Mouse (Mus musculus) kidney, embryonic 15.5 days (tissue): ENCODE measurements around the gene Sf3a2. TPM values are rescaled to one million over a fixed set of nuclear protein-coding genes. Genes with fewer than 3 reads are reported as not detected.
A peak's percentile ranks its signal among the peaks of the same experiment; 100 is the strongest.

Experiments
- ATAC-seq: fragments of 200-750 bp; cut with Nextera tagmentation; replicated peaks from 2 replicates; pipeline ENCODE4 v1.8.0; 2017; ENCODE audit warnings: moderate TSS enrichment; ENCODE audit not compliant: low FRiP score
- H3K27ac ChIP-seq: fragments of 300-500 bp; sonication (generic); 2 replicates; pipeline ENCODE4 v1.5.1; 2015; ENCODE audit warnings: mild to moderate bottlenecking, inconsistent platforms
- H3K27me3 ChIP-seq: fragments of 300-500 bp; sonication (generic); 2 replicates; pipeline ENCODE4 v1.6.1; 2015; ENCODE audit warnings: inconsistent platforms
- H3K36me3 ChIP-seq: fragments of 300-500 bp; sonication (generic); 2 replicates; pipeline ENCODE4 v1.6.1; 2015; ENCODE audit warnings: inconsistent platforms
- H3K4me1 ChIP-seq: fragments of 300-500 bp; sonication (generic); 2 replicates; pipeline ENCODE4 v1.6.1; 2015; ENCODE audit warnings: inconsistent platforms
- H3K4me2 ChIP-seq: fragments of 300-500 bp; sonication (generic); 2 replicates; pipeline ENCODE4 v1.6.1; 2015; ENCODE audit warnings: moderate library complexity, mild to moderate bottlenecking, inconsistent platforms
- H3K4me3 ChIP-seq: fragments of 300-500 bp; sonication (generic); replicated peaks from 2 replicates; pipeline ENCODE4 v1.5.1; 2015; ENCODE audit warnings: mild to moderate bottlenecking, inconsistent platforms
- H3K9ac ChIP-seq: fragments of 300-500 bp; sonication (generic); 2 replicates; pipeline ENCODE4 v1.6.1; 2015; ENCODE audit warnings: mild to moderate bottlenecking, inconsistent platforms
- H3K9me3 ChIP-seq: fragments of 300-500 bp; sonication (generic); replicated peaks from 2 replicates; pipeline ENCODE4 v1.6.1; 2016; ENCODE audit warnings: inconsistent platforms
- WGBS: fragments of 180-500 bp; shearing (Covaris S2); methylation state at CpG from one replicate; pipeline ENCODE4 v1.1.7; 2015; ENCODE audit warnings: mixed read lengths; 5-methylcytosine and 5-hydroxymethylcytosine counted together
- polyA plus RNA-seq: library from polyadenylated mRNA; unstranded; fragments of >200 nt; fragmentation: Nextera tagmentation; extraction: Ambion mirVana; gene quantifications from 2 replicates; pipeline ENCODE4 v1.2.1, GENCODE M21; 2015

Sf3a2 gene
- polyA plus RNA-seq, 1 experiment from 2014 or later, result 92.6 TPM

GRCm38 (mm10) chr10:80796307-80796848, 1.6 kb upstream of the Sf3a2 start:
- peaks cover 68% of the 10 kb centered on the region for H3K36me3 ChIP-seq
- 0 out of 2 replicates have a peak overlapping the region, but pooled peaks have one; percentile 18 for H3K27ac ChIP-seq
- H3K27me3 ChIP-seq, result no peaks in the 10 kb centered on the region
- H3K4me3 ChIP-seq, result peak overlapping the region; percentile 74
- H3K9ac ChIP-seq, result peak overlapping the region; percentile 95
- ATAC-seq, result no peak
- no peaks in the 10 kb centered on the region for H3K9me3 ChIP-seq
- H3K4me1 ChIP-seq, result peaks cover 41% of the 10 kb centered on the region
- H3K4me2 ChIP-seq, result peak overlapping the region; percentile 76
- WGBS, result 83% methylated on average over 9 of the region's 9 CpGs

- Histone ChIP-seq H3K36me3 (peaks cover 68% of the 10 kb centered on the region), H3K4me1 (peaks cover 33% of the 10 kb centered on the region), H3K27me3 (no peaks in the 10 kb centered on the region), H3K27ac (peak overlapping the region; percentile 99), H3K9ac (peak overlapping the region; percentile 95), H3K4me3 (peak overlapping the region; percentile 74), H3K4me2 (peak overlapping the region; percentile 76), H3K9me3 (no peaks in the 10 kb centered on the region)
- 2% methylated on average over 59 of the region's 59 CpGs for WGBS
- peak; percentile 76 for ATAC-seq
These were observed 530 bp upstream of the Sf3a2 start for GRCm38 (mm10) chr10:80797186-80798149.

GRCm38 (mm10) chr10:80799070-80799566, 1.1 kb downstream of the Sf3a2 start:
- peak overlapping the region; percentile 95 for H3K9ac ChIP-seq
- peaks cover 68% of the 10 kb centered on the region for H3K36me3 ChIP-seq
- H3K27me3 ChIP-seq, result no peaks in the 10 kb centered on the region
- no peak for ATAC-seq
- peak overlapping the region; percentile 76 for H3K4me2 ChIP-seq
- H3K9me3 ChIP-seq, result no peaks in the 10 kb centered on the region
- WGBS, result 2% methylated on average over 18 of the region's 18 CpGs
- H3K4me1 ChIP-seq, result peaks cover 31% of the 10 kb centered on the region
- peak overlapping the region; percentile 74 for H3K4me3 ChIP-seq
- peak overlapping the region; percentile 99 for H3K27ac ChIP-seq

GRCm38 (mm10) chr10:80802204-80802912, 4.4 kb downstream of the Sf3a2 start:
- H3K4me1 ChIP-seq, result peaks cover 38% of the 10 kb centered on the region
- H3K4me2 ChIP-seq, result no peak overlapping the region
- 84% methylated on average over 10 of the region's 10 CpGs for WGBS
- H3K36me3 ChIP-seq, result peaks cover 54% of the 10 kb centered on the region
- no peak overlapping the region for H3K27ac ChIP-seq
- ATAC-seq, result no peak
- no peak overlapping the region for H3K4me3 ChIP-seq
- H3K27me3 ChIP-seq, result peaks cover 7% of the 10 kb centered on the region; the same call in 1 of the 2 replicates
- H3K9ac ChIP-seq, result no peak overlapping the region
- no peaks in the 10 kb centered on the region for H3K9me3 ChIP-seq

- Histone ChIP-seq H3K36me3 (peaks cover 54% of the 10 kb centered on the region), H3K4me1 (peaks cover 44% of the 10 kb centered on the region), H3K9ac (no peak overlapping the region), H3K4me2 (no peak overlapping the region), H3K9me3 (no peaks in the 10 kb centered on the region), H3K27me3 (peaks cover 7% of the 10 kb centered on the region; the same call in 1 of the 2 replicates), H3K27ac (no peak overlapping the region), H3K4me3 (no peak overlapping the region)
- 86% methylated on average over 3 of the region's 3 CpGs for WGBS
- no peak for ATAC-seq
These were observed 5.0 kb downstream of the Sf3a2 start for GRCm38 (mm10) chr10:80802996-80803395.

- H3K4me1 ChIP-seq, result peaks cover 56% of the 10 kb centered on the region
- no peak overlapping the region for H3K4me3 ChIP-seq
- peaks cover 7% of the 10 kb centered on the region; the same call in 1 of the 2 replicates for H3K27me3 ChIP-seq
- H3K27ac ChIP-seq, result no peak overlapping the region
- H3K9me3 ChIP-seq, result no peaks in the 10 kb centered on the region
- H3K4me2 ChIP-seq, result no peak overlapping the region
- no peak overlapping the region for H3K9ac ChIP-seq
- peaks cover 54% of the 10 kb centered on the region for H3K36me3 ChIP-seq
- ATAC-seq, result no peak
- WGBS, result 100% methylated on average over 2 of the region's 2 CpGs
These were observed 6.3 kb downstream of the Sf3a2 start for GRCm38 (mm10) chr10:80804340-80804739.

GRCm38 (mm10) chr10:80804916-80805315, 6.9 kb downstream of the Sf3a2 start, which contains the start of gene Amh:
TSS of gene Amh (plus strand) at chr10:80805243.
- Histone ChIP-seq H3K9ac (peak within 1 kb of the TSS; percentile 15; the same call in 1 of the 2 replicates), H3K4me1 (peaks cover 55% of the 10 kb centered on the region), H3K4me3 (no peak within 1 kb of the TSS), H3K9me3 (no peaks in the 10 kb centered on the region), H3K36me3 (peaks cover 54% of the 10 kb centered on the region), H3K4me2 (no peak within 1 kb of the TSS), H3K27ac (no peak within 1 kb of the TSS), H3K27me3 (peaks cover 10% of the 10 kb centered on the region)
- ATAC-seq, result no peak
- WGBS, result 70% methylated on average over 6 of the region's 6 CpGs

GRCm38 (mm10) chr10:80805322-80805721, 7.3 kb downstream of the Sf3a2 start:
- peaks cover 13% of the 10 kb centered on the region for H3K27me3 ChIP-seq
- ATAC-seq, result no peak
- peaks cover 55% of the 10 kb centered on the region for H3K4me1 ChIP-seq
- no peak overlapping the region for H3K27ac ChIP-seq
- H3K9ac ChIP-seq, result peak overlapping the region; percentile 15; the same call in 1 of the 2 replicates
- no peaks in the 10 kb centered on the region for H3K9me3 ChIP-seq
- H3K4me3 ChIP-seq, result no peak overlapping the region
- H3K4me2 ChIP-seq, result no peak overlapping the region
- peaks cover 51% of the 10 kb centered on the region for H3K36me3 ChIP-seq
- WGBS, result 76% methylated on average over 5 of the region's 5 CpGs

- H3K9ac ChIP-seq, result no peak overlapping the region
These were observed 7.9 kb downstream of the Sf3a2 start for GRCm38 (mm10) chr10:80805925-80806324.

GRCm38 (mm10) chr10:80806341-80807056, 8.5 kb downstream of the Sf3a2 start:
- peak; percentile 4 for ATAC-seq

More at GRCm38 (mm10) chr10:80805925-80806324, 7.9 kb downstream of the Sf3a2 start:
- ATAC-seq, result peak; percentile 40
- peaks cover 45% of the 10 kb centered on the region for H3K36me3 ChIP-seq
- no peaks in the 10 kb centered on the region for H3K9me3 ChIP-seq
- H3K4me1 ChIP-seq, result peaks cover 56% of the 10 kb centered on the region
- 18% methylated on average over 3 of the region's 3 CpGs for WGBS
- H3K27ac ChIP-seq, result no peak overlapping the region
- H3K4me2 ChIP-seq, result no peak overlapping the region
- H3K27me3 ChIP-seq, result peaks cover 16% of the 10 kb centered on the region
- no peak overlapping the region for H3K4me3 ChIP-seq

GRCm38 (mm10) chr10:80807057-80807627, 9.1 kb downstream of the Sf3a2 start:
- under 1% methylated on average over 58 of the region's 58 CpGs for WGBS
- Histone ChIP-seq H3K4me3 (peak overlapping the region; percentile 52), H3K9me3 (no peaks in the 10 kb centered on the region), H3K4me1 (peaks cover 54% of the 10 kb centered on the region), H3K9ac (peak overlapping the region; percentile 65), H3K4me2 (peak overlapping the region; percentile 92), H3K27me3 (peaks cover 16% of the 10 kb centered on the region), H3K36me3 (peaks cover 33% of the 10 kb centered on the region), H3K27ac (peak overlapping the region; percentile 86)
- peak; percentile 55 for ATAC-seq

More at GRCm38 (mm10) chr10:80806341-80807056, 8.5 kb downstream of the Sf3a2 start:
- peak overlapping the region; percentile 86 for H3K27ac ChIP-seq
- WGBS, result 43% methylated on average over 34 of the region's 34 CpGs
- H3K9me3 ChIP-seq, result no peaks in the 10 kb centered on the region
- peaks cover 40% of the 10 kb centered on the region for H3K36me3 ChIP-seq
- peak overlapping the region; percentile 65 for H3K9ac ChIP-seq
- H3K27me3 ChIP-seq, result peaks cover 16% of the 10 kb centered on the region
- peak overlapping the region; percentile 52 for H3K4me3 ChIP-seq
- peaks cover 53% of the 10 kb centered on the region for H3K4me1 ChIP-seq
- peak overlapping the region; percentile 92 for H3K4me2 ChIP-seq
